8 mouse cellular contexts compared by ENCODE assay signal in genomic region chr7:93079420-93079784, GRCm38 (mm10). TPM values are rescaled to one million over a fixed set of nuclear protein-coding genes. Genes with fewer than 3 reads are reported as not detected.
A peak's percentile ranks its signal among the peaks of the same experiment; 100 is the strongest.
DNase-seq lines count a peak whose midpoint lies in the region; ATAC-seq lines count a peak whose summit lies in the region.

No protein-coding gene starts in this region.

- H3K4me2 ChIP-seq in heart, embryonic 15.5 days, result peak overlapping the region; percentile 87
- H3K4me2 ChIP-seq in hindbrain, embryonic 14.5 days (replicated peaks), result peak overlapping the region; percentile 58
- H3K4me2 ChIP-seq in midbrain, embryonic 12.5 days (replicated peaks), result peak overlapping the region; percentile 77

- no peak overlapping the region for H3K27ac ChIP-seq in heart, embryonic 15.5 days
- peak overlapping the region; percentile 88 for H3K27ac ChIP-seq in embryonic facial prominence, embryonic 10.5 days (replicated peaks)
- no peak overlapping the region for H3K27ac ChIP-seq in hindbrain, embryonic 14.5 days
- H3K27ac ChIP-seq in midbrain, embryonic 12.5 days (replicated peaks), result peak overlapping the region; percentile 97

- H3K27me3 ChIP-seq in heart, embryonic 15.5 days, result peaks cover 50% of the 10 kb centered on the region
- peaks cover 36% of the 10 kb centered on the region for H3K27me3 ChIP-seq in embryonic facial prominence, embryonic 10.5 days (replicated peaks; ENCODE audit: low read depth, poor library complexity, severe bottlenecking)
- no peaks in the 10 kb centered on the region for H3K27me3 ChIP-seq in hindbrain, embryonic 14.5 days (ENCODE audit: control insufficient read depth, insufficient read depth, low read length)
- H3K27me3 ChIP-seq in midbrain, embryonic 12.5 days, result no peaks in the 10 kb centered on the region

- H3K36me3 ChIP-seq in heart, embryonic 15.5 days, result no peaks in the 10 kb centered on the region
- no peaks in the 10 kb centered on the region for H3K36me3 ChIP-seq in embryonic facial prominence, embryonic 10.5 days (replicated peaks)
- H3K36me3 ChIP-seq in hindbrain, embryonic 14.5 days (replicated peaks; ENCODE audit: control insufficient read depth, insufficient read depth), result no peaks in the 10 kb centered on the region
- no peaks in the 10 kb centered on the region for H3K36me3 ChIP-seq in midbrain, embryonic 12.5 days

- H3K4me1 ChIP-seq in heart, embryonic 15.5 days (replicated peaks), result peaks cover 14% of the 10 kb centered on the region
- H3K4me1 ChIP-seq in embryonic facial prominence, embryonic 10.5 days, result peaks cover 44% of the 10 kb centered on the region
- H3K4me1 ChIP-seq in hindbrain, embryonic 14.5 days (replicated peaks; ENCODE audit: control insufficient read depth, insufficient read depth, low read length), result peaks cover 32% of the 10 kb centered on the region
- peaks cover 43% of the 10 kb centered on the region for H3K4me1 ChIP-seq in midbrain, embryonic 12.5 days

- peak overlapping the region; percentile 53; the same call in 1 of the 2 replicates for H3K9ac ChIP-seq in heart, embryonic 15.5 days
- peak overlapping the region; percentile 84 for H3K9ac ChIP-seq in hindbrain, embryonic 14.5 days
- peak overlapping the region; percentile 94; the same call in 1 of the 2 replicates for H3K9ac ChIP-seq in midbrain, embryonic 12.5 days (replicated peaks)

- DNase-seq in heart, postnatal 10 days, result no peak
- DNase-seq in embryonic facial prominence, embryonic 10.5 days (ENCODE audit: low spot score), result no peak
- no peak for DNase-seq in hindbrain, embryonic 14.5 days (ENCODE audit: low spot score)
- DNase-seq in right cerebral cortex, adult 2 months (ENCODE audit: low spot score in 2 of 2), result no peak
- no peak for DNase-seq in cerebellum, postnatal 14 days

- no peaks in the 10 kb centered on the region for H3K9me3 ChIP-seq in heart, embryonic 15.5 days (replicated peaks)
- H3K9me3 ChIP-seq in embryonic facial prominence, embryonic 10.5 days, result no peaks in the 10 kb centered on the region
- H3K9me3 ChIP-seq in hindbrain, embryonic 14.5 days (ENCODE audit: control insufficient read depth, low read length), result no peaks in the 10 kb centered on the region
- H3K9me3 ChIP-seq in midbrain, embryonic 12.5 days, result no peaks in the 10 kb centered on the region

- peak overlapping the region; percentile 60 for H3K4me3 ChIP-seq in heart, embryonic 15.5 days
- peak overlapping the region; percentile 64 for H3K4me3 ChIP-seq in embryonic facial prominence, embryonic 10.5 days
- H3K4me3 ChIP-seq in hindbrain, embryonic 14.5 days (replicated peaks; ENCODE audit: low read length), result peak overlapping the region; percentile 86
- H3K4me3 ChIP-seq in midbrain, embryonic 12.5 days, result peak overlapping the region; percentile 91

- ATAC-seq in heart, embryonic 15.5 days (replicated peaks; ENCODE audit: insufficient number of reproducible peaks, insufficient read depth, low FRiP score, low read depth), result 0 out of 2 replicates have a peak, but pooled peaks have one; percentile 6
- no peak; the same call in 1 of the 2 replicates for ATAC-seq in hindbrain, embryonic 14.5 days (ENCODE audit: low FRiP score)
- ATAC-seq in midbrain, embryonic 12.5 days (ENCODE audit: low FRiP score, low read depth), result no peak; the same call in 1 of the 2 replicates
- ATAC-seq in granulocyte monocyte progenitor cell, adult 5-6 weeks (replicated peaks; ENCODE audit: poor library complexity, severe bottlenecking), result no peak; the same call in 1 of the 2 replicates

- WGBS in heart, embryonic 15.5 days, result 31% methylated on average over 7 of the region's 7 CpGs
- 21% methylated on average over 7 of the region's 7 CpGs for WGBS in embryonic facial prominence, embryonic 10.5 days
- WGBS in hindbrain, embryonic 14.5 days, result 15% methylated on average over 7 of the region's 7 CpGs
- 9% methylated on average over 7 of the region's 7 CpGs for WGBS in midbrain, embryonic 12.5 days

- intact Hi-C loops in heart, postnatal 10 days (cut with DNase I), result loop anchor here (10.0 kb wide), 1 partner anchor 515 kb away; the partner anchor contains the start of gene Ccdc90b

RNA-seq across cellular contexts. Expression of gene Fam181b, which starts 0.3 kb away (rescaled TPM):
- polyA plus RNA-seq in heart, embryonic 15.5 days (2015; fragmentation: Nextera tagmentation; extraction: Ambion mirVana), result 3.1 and 4.5 TPM in 2 replicates
- 1 to 10 TPM; 8.0 to 8.9 TPM for total RNA-seq in heart, postnatal 10 days (2021)
- polyA plus RNA-seq in embryonic facial prominence, embryonic 10.5 days (2016; fragmentation: Nextera tagmentation; extraction: Ambion mirVana), result 7.2 and 11.4 TPM in 2 replicates
- 53.0 and 56.4 TPM in 2 replicates for polyA plus RNA-seq in hindbrain, embryonic 14.5 days (2014; fragmentation: Nextera tagmentation; extraction: Ambion mirVana)
- 62.0 and 66.8 TPM in 2 replicates for polyA plus RNA-seq in midbrain, embryonic 12.5 days (2016; fragmentation: Nextera tagmentation; extraction: Ambion mirVana)
- total RNA-seq in granulocyte monocyte progenitor cell, adult 5-6 weeks (2014; fragmentation: Nextera tagmentation), result not detected in 2 replicates
- not detected in 2 replicates for total RNA-seq in granulocyte monocyte progenitor cell, adult 5-6 weeks (2017)

Comparison
In these comparisons a context has a peak if more than half of its experiments do, and no peak if none do; other contexts are left out.
1. H3K27ac ChIP-seq: peak in embryonic facial prominence, embryonic 10.5 days (single experiment) and midbrain, embryonic 12.5 days (single experiment); none in heart, embryonic 15.5 days (single experiment) and hindbrain, embryonic 14.5 days (single experiment).
2. Peak in every context shown above with its lines, with median percentiles within 50 percentile points of each other: H3K4me2 ChIP-seq, H3K4me3 ChIP-seq and H3K9ac ChIP-seq.